Mouse (Mus musculus) hindbrain, embryonic 13.5 days (tissue): ENCODE data around the gene Myb. TPM values are rescaled to one million over a fixed set of nuclear protein-coding genes. Genes with fewer than 3 reads are reported as not detected.

Experiments
- ATAC-seq: fragments of 200-750 bp; cut with Nextera tagmentation; 2 replicates; pipeline ENCODE4 v1.8.0; 2017; ENCODE audit warnings: moderate TSS enrichment; ENCODE audit not compliant: low FRiP score
- H3K27ac ChIP-seq: fragments of 300-500 bp; sonication (generic); 2 replicates; pipeline ENCODE4 v1.5.1; 2015; ENCODE audit warnings: inconsistent platforms, mild to moderate bottlenecking, moderate library complexity
- H3K27me3 ChIP-seq: fragments of 300-500 bp; sonication (generic); 2 replicates; pipeline ENCODE4 v1.6.1; 2015; ENCODE audit warnings: mild to moderate bottlenecking, inconsistent platforms
- H3K36me3 ChIP-seq: fragments of 300-500 bp; sonication (generic); 2 replicates; pipeline ENCODE4 v1.6.1; 2015; ENCODE audit warnings: mild to moderate bottlenecking, inconsistent platforms
- H3K4me1 ChIP-seq: fragments of 300-500 bp; sonication (generic); replicated peaks from 2 replicates; pipeline ENCODE4 v1.6.1; 2015; ENCODE audit warnings: inconsistent platforms
- H3K4me2 ChIP-seq: fragments of 300-500 bp; sonication (generic); 2 replicates; pipeline ENCODE4 v1.6.1; 2015; ENCODE audit warnings: inconsistent platforms, mild to moderate bottlenecking, moderate library complexity
- H3K4me3 ChIP-seq: fragments of 300-500 bp; sonication (generic); 2 replicates; pipeline ENCODE4 v1.5.1; 2015; ENCODE audit warnings: mild to moderate bottlenecking, inconsistent platforms
- H3K9ac ChIP-seq: fragments of 300-500 bp; sonication (generic); 2 replicates; pipeline ENCODE4 v1.6.1; 2015; ENCODE audit warnings: mild to moderate bottlenecking, inconsistent platforms
- H3K9me3 ChIP-seq: fragments of 300-500 bp; sonication (generic); 2 replicates; pipeline ENCODE4 v1.6.1; 2016; ENCODE audit warnings: inconsistent platforms
- WGBS: fragments of 180-500 bp; shearing (Covaris S2); methylation state at CpG from one replicate; pipeline ENCODE4 v1.1.7; 2015; 5-methylcytosine and 5-hydroxymethylcytosine counted together
- polyA plus RNA-seq: library from polyadenylated mRNA; unstranded; fragments of >200 nt; fragmentation: Nextera tagmentation; extraction: Ambion mirVana; gene quantifications from 2 replicates; pipeline ENCODE4 v1.2.1, GENCODE M21; 2015

The Myb gene
- 2.3 and 2.5 TPM in 2 replicates for polyA plus RNA-seq

DNA sequence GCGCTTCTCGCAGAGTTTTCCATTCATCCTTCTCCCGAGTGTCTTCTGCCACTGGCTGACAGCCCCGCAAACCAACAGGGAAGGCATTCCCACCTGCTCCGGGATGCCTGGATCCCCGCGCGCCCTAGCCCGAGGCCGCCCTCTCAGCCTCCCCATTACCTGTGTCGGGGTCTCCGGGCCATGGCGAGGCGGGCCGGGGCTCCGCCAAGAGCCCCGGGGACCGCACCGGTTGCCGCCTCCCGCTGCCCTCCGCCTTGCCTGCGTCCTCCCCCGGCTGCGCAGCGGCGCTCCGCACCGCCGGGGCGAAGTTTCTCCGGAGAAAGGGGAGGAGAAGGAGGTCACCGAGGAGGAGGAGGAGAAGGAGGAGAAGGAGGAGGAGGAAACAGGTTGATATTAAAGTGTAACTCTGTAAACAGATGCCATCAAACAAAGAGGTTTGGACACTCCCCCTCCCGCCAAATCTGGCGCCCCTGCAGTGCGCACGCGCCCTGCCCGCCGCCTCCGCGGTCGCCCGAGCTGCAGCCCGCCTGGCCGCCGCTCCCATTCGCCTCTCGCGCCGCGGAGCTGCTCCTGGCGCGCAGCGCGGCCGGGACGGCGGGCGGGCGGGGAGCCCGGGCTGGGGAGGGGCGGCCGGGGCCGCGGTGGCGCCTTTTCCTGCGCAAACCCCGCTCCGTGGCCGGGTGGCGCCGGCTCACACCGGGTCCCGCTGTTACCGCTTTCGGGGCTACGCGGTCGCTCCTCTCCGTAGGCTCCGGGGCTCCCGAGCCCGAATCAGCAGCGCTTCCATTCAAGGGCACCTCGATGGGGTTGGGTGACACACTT is at the start of gene Myb:
Gene Myb, minus strand, starts transcription at position 448 of the 822 bp plus-strand sequence.
- Histone ChIP-seq H3K4me2 (peak within 1 kb of the TSS; percentile 99), H3K27me3 (peaks cover 54% of the 10 kb centered on the region), H3K9me3 (no peaks in the 10 kb centered on the region), H3K36me3 (no peaks in the 10 kb centered on the region), H3K4me3 (peak within 1 kb of the TSS; percentile 71), H3K4me1 (peaks cover 29% of the 10 kb centered on the region), H3K9ac (peak within 1 kb of the TSS; percentile 74), H3K27ac (no peak within 1 kb of the TSS)
- under 1% methylated on average over 86 of the region's 86 CpGs for WGBS
- peak; percentile 84 for ATAC-seq

GRCm38 (mm10) chr10:21207378-21207777 is 46.6 kb upstream of the Myb start:
- H3K36me3 ChIP-seq: no peaks in the 10 kb centered on the region
- no peak overlapping the region for H3K27ac ChIP-seq
- H3K4me2 ChIP-seq: no peak overlapping the region
- 73% methylated on average over 1 of the region's 1 CpGs for WGBS
- H3K9me3 ChIP-seq: no peaks in the 10 kb centered on the region
- H3K9ac ChIP-seq: no peak overlapping the region
- ATAC-seq: no peak
- H3K27me3 ChIP-seq: no peaks in the 10 kb centered on the region
- H3K4me1 ChIP-seq: no peaks in the 10 kb centered on the region
- H3K4me3 ChIP-seq: no peak overlapping the region

- Histone ChIP-seq H3K4me2 (no peak overlapping the region), H3K27me3 (no peaks in the 10 kb centered on the region), H3K9me3 (no peaks in the 10 kb centered on the region), H3K4me1 (no peaks in the 10 kb centered on the region), H3K9ac (no peak overlapping the region), H3K36me3 (no peaks in the 10 kb centered on the region), H3K4me3 (no peak overlapping the region), H3K27ac (no peak overlapping the region)
- no peak for ATAC-seq
- WGBS: 82% methylated on average over 2 of the region's 2 CpGs
These were observed 45.4 kb upstream of the Myb start for GRCm38 (mm10) chr10:21206232-21206631.

DNA sequence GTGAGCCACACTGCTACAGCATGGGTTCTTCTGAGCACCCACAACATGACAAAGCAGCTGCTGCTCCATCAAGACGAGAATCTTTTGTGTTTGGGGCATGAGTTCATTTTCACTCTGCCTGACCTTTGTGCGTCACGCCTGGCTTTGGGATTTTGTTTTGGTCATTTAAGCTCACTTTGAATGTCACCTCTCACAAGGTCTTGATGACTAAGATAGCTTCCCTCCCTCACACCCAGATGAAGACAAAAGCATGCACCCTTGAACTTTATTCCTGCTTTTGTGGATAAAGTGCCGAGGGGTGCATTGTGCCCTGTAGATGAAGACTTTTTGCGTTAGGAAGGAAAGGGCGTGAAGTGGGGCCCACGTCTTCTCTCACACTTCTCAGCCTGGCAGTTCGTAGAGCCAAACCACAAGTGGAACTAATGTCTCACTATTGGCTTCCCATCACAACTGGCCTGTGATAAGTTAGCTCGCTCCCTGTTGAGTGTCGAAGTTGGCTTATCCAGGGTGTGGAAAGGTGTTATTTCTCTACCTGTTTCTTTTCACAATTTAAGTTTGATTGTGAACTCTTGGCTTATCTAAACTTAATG is 43.8 kb upstream of the Myb start:
- H3K27ac ChIP-seq: no peak overlapping the region
- no peaks in the 10 kb centered on the region for H3K4me1 ChIP-seq
- 74% methylated on average over 10 of the region's 10 CpGs for WGBS
- no peak for ATAC-seq
- no peaks in the 10 kb centered on the region for H3K27me3 ChIP-seq
- no peaks in the 10 kb centered on the region for H3K9me3 ChIP-seq
- H3K4me3 ChIP-seq: no peak overlapping the region
- no peaks in the 10 kb centered on the region for H3K36me3 ChIP-seq
- H3K4me2 ChIP-seq: no peak overlapping the region
- no peak overlapping the region for H3K9ac ChIP-seq

GRCm38 (mm10) chr10:21203886-21204285 is 43.1 kb upstream of the Myb start:
- H3K9me3 ChIP-seq: no peaks in the 10 kb centered on the region
- no peak overlapping the region for H3K4me3 ChIP-seq
- no peak overlapping the region for H3K27ac ChIP-seq
- H3K27me3 ChIP-seq: no peaks in the 10 kb centered on the region
- WGBS: 91% methylated on average over 5 of the region's 5 CpGs
- H3K36me3 ChIP-seq: no peaks in the 10 kb centered on the region
- no peak overlapping the region for H3K4me2 ChIP-seq
- no peak for ATAC-seq
- no peak overlapping the region for H3K9ac ChIP-seq
- H3K4me1 ChIP-seq: no peaks in the 10 kb centered on the region

- no peak overlapping the region for H3K4me2 ChIP-seq
- ATAC-seq: no peak
- WGBS: 88% methylated on average over 3 of the region's 3 CpGs
These were observed 42.7 kb upstream of the Myb start for GRCm38 (mm10) chr10:21203461-21203860.

GRCm38 (mm10) chr10:21200761-21201160 is 40.0 kb upstream of the Myb start:
- Histone ChIP-seq H3K4me3 (no peak overlapping the region), H3K27me3 (no peaks in the 10 kb centered on the region), H3K27ac (no peak overlapping the region), H3K9ac (no peak overlapping the region), H3K4me1 (no peaks in the 10 kb centered on the region), H3K36me3 (no peaks in the 10 kb centered on the region), H3K4me2 (no peak overlapping the region), H3K9me3 (no peaks in the 10 kb centered on the region)
- WGBS: 88% methylated on average over 7 of the region's 7 CpGs
- no peak for ATAC-seq

More at GRCm38 (mm10) chr10:21203461-21203860, 42.7 kb upstream of the Myb start:
- no peak overlapping the region for H3K4me3 ChIP-seq
- no peak overlapping the region for H3K9ac ChIP-seq
- no peak overlapping the region for H3K27ac ChIP-seq
- no peaks in the 10 kb centered on the region for H3K4me1 ChIP-seq
- no peaks in the 10 kb centered on the region for H3K9me3 ChIP-seq
- H3K36me3 ChIP-seq: no peaks in the 10 kb centered on the region
- H3K27me3 ChIP-seq: no peaks in the 10 kb centered on the region

DNA sequence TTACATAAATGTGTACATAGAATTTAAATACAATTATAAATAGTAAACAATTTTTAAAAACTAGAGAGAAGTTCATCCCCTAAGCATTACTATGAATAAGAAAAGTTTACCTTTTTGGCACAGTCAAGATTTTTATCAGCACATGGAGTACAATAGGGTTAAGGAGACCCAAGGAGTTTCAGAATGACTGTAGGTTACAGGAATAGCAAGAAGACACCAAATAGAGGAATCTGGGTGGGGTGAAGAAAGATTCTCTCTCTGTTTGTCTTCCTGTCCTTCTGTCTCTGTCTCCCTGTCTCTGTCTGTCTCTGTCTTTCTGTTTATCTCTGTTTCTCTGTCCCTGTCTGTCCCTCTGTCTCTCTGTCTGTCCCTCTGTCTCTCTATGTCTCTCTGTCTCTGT is 39.5 kb upstream of the Myb start:
- Histone ChIP-seq H3K4me2 (no peak overlapping the region), H3K4me1 (no peaks in the 10 kb centered on the region), H3K9ac (no peak overlapping the region), H3K4me3 (no peak overlapping the region), H3K27me3 (no peaks in the 10 kb centered on the region), H3K9me3 (no peaks in the 10 kb centered on the region), H3K27ac (no peak overlapping the region), H3K36me3 (no peaks in the 10 kb centered on the region)
- no peak for ATAC-seq

- no peak overlapping the region for H3K27ac ChIP-seq
- no peaks in the 10 kb centered on the region for H3K36me3 ChIP-seq
- ATAC-seq: no peak
- H3K4me2 ChIP-seq: no peak overlapping the region
- H3K4me1 ChIP-seq: 0 out of 2 replicates have a peak, but pooled peaks cover 3% of the 10 kb centered on the region
- H3K27me3 ChIP-seq: no peaks in the 10 kb centered on the region
- H3K4me3 ChIP-seq: no peak overlapping the region
- H3K9me3 ChIP-seq: no peaks in the 10 kb centered on the region
- no peak overlapping the region for H3K9ac ChIP-seq
- WGBS: 93% methylated on average over 8 of the region's 8 CpGs
These were observed 35.9 kb upstream of the Myb start for GRCm38 (mm10) chr10:21196646-21197116.

GRCm38 (mm10) chr10:21195597-21195996 is 34.8 kb upstream of the Myb start:
- no peaks in the 10 kb centered on the region for H3K27me3 ChIP-seq
- no peak overlapping the region for H3K4me2 ChIP-seq
- WGBS: 60% methylated on average over 8 of the region's 8 CpGs
- no peaks in the 10 kb centered on the region for H3K9me3 ChIP-seq
- 0 out of 2 replicates have a peak, but pooled peaks cover 3% of the 10 kb centered on the region for H3K4me1 ChIP-seq
- H3K27ac ChIP-seq: no peak overlapping the region
- no peak overlapping the region for H3K4me3 ChIP-seq
- no peak overlapping the region for H3K9ac ChIP-seq
- ATAC-seq: no peak
- no peaks in the 10 kb centered on the region for H3K36me3 ChIP-seq

GRCm38 (mm10) chr10:21193935-21194505 is 33.2 kb upstream of the Myb start:
- Histone ChIP-seq H3K4me2 (no peak overlapping the region), H3K9ac (no peak overlapping the region), H3K27ac (no peak overlapping the region), H3K9me3 (no peaks in the 10 kb centered on the region), H3K4me3 (no peak overlapping the region), H3K36me3 (no peaks in the 10 kb centered on the region), H3K4me1 (0 out of 2 replicates have a peak, but pooled peaks cover 3% of the 10 kb centered on the region), H3K27me3 (no peaks in the 10 kb centered on the region)
- no peak for ATAC-seq
- 49% methylated on average over 3 of the region's 3 CpGs for WGBS

DNA sequence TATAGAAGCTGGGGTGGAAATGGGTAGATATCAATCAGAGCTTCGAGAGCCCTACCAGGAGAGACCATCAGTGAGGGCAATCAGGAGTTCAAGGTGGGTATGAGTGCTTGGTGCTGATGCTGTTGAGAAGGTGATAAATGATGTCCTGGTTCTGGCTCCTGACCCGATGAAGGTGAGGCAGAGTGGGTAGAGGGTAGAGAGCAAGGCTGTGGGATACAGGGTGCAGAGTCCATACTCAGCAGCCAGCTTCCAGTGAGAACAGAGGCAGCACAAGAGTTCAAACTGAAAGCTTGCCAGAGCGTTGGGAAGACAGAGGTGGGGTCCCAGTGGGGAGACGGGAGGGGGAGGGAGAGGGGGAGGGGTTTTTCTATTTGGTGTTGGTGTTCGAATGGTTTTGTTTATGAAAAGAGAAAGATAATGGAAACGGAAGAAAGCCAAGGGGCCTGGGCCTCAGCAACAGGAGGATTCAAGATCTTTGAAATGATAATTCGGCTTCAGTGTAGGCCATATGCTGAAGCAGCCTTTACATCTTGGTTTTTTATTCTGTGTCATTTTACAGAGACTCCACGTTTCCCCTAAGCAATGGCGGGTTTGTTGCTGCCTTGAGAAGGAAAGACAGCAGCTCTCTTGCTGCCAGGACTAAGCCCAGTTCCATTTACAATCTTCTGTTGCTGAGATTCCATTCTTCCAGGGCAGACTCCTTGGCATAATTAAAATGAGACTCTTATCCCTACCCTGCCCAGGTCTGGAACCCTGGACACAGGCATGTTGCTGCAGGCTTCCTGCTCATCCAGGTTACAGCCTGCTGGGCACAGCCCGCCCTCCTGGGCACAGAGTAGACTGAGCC is 32.5 kb upstream of the Myb start:
- ATAC-seq: no peak
- H3K9me3 ChIP-seq: no peaks in the 10 kb centered on the region
- 0 out of 2 replicates have a peak, but pooled peaks cover 3% of the 10 kb centered on the region for H3K4me1 ChIP-seq
- H3K4me3 ChIP-seq: no peak overlapping the region
- H3K27me3 ChIP-seq: no peaks in the 10 kb centered on the region
- 30% methylated on average over 10 of the region's 10 CpGs for WGBS
- no peak overlapping the region for H3K27ac ChIP-seq
- H3K9ac ChIP-seq: no peak overlapping the region
- H3K36me3 ChIP-seq: no peaks in the 10 kb centered on the region
- H3K4me2 ChIP-seq: no peak overlapping the region
